Mouse (Mus musculus) limb, embryonic 12.5 days (tissue): Measurements from ENCODE around the gene 4833439L19Rik. TPM values are rescaled to one million over a fixed set of nuclear protein-coding genes. Genes with fewer than 3 reads are reported as not detected.

ENCODE experiments used
- ATAC-seq: fragments of 200-750 bp; cut with Nextera tagmentation; 2 replicates; pipeline ENCODE4 v1.8.0; 2017; ENCODE audit warnings: low read depth, moderate TSS enrichment; ENCODE audit not compliant: insufficient number of reproducible peaks, insufficient read depth, low FRiP score, low TSS enrichment
- H3K27ac ChIP-seq: fragments of 300-500 bp; sonication (generic); 2 replicates; pipeline ENCODE4 v1.5.1; 2016; ENCODE audit warnings: mild to moderate bottlenecking, moderate library complexity
- H3K27me3 ChIP-seq: fragments of 300-500 bp; sonication (generic); 2 replicates; pipeline ENCODE4 v1.6.1; 2016; ENCODE audit warnings: mild to moderate bottlenecking, moderate library complexity
- H3K36me3 ChIP-seq: fragments of 300-500 bp; sonication (generic); 2 replicates; pipeline ENCODE4 v1.6.1; 2016; ENCODE audit warnings: mild to moderate bottlenecking, moderate library complexity
- H3K4me1 ChIP-seq: fragments of 300-500 bp; sonication (generic); replicated peaks from 2 replicates; pipeline ENCODE4 v1.6.1; 2016
- H3K4me2 ChIP-seq: fragments of 300-500 bp; sonication (generic); 2 replicates; pipeline ENCODE4 v1.6.1; 2016; ENCODE audit warnings: mild to moderate bottlenecking, moderate library complexity
- H3K4me3 ChIP-seq: fragments of 300-500 bp; sonication (generic); replicated peaks from 2 replicates; pipeline ENCODE4 v1.5.1; 2016; ENCODE audit warnings: mild to moderate bottlenecking
- H3K9ac ChIP-seq: fragments of 300-500 bp; sonication (generic); replicated peaks from 2 replicates; pipeline ENCODE4 v1.6.1; 2016; ENCODE audit warnings: mild to moderate bottlenecking, moderate library complexity
- H3K9me3 ChIP-seq: fragments of 300-500 bp; sonication (generic); 2 replicates; pipeline ENCODE4 v1.6.1; 2016; ENCODE audit warnings: mild to moderate bottlenecking, moderate library complexity
- WGBS: fragments of 180-500 bp; shearing (Covaris S2); methylation state at CpG from one replicate; pipeline ENCODE4 v1.1.7; 2016; 5-methylcytosine and 5-hydroxymethylcytosine counted together
- polyA plus RNA-seq: library from polyadenylated mRNA; unstranded; fragments of >200 nt; fragmentation: Nextera tagmentation; extraction: Ambion mirVana; gene quantifications from 2 replicates; pipeline ENCODE4 v1.2.1, GENCODE M21; 2016

Gene 4833439L19Rik
- polyA plus RNA-seq, 1 experiment from 2014 or later = 151 TPM

- no peaks in the 10 kb centered on the region for H3K27me3 ChIP-seq
- ATAC-seq = 0 out of 2 replicates have a peak, but pooled peaks have one; percentile 2
- H3K27ac ChIP-seq = no peak overlapping the region
- H3K4me3 ChIP-seq = peak overlapping the region; percentile 97
- peaks cover 30% of the 10 kb centered on the region for H3K36me3 ChIP-seq
- H3K4me1 ChIP-seq = peaks cover 7% of the 10 kb centered on the region
- no peaks in the 10 kb centered on the region for H3K9me3 ChIP-seq
- no peak overlapping the region; the same call in 1 of the 2 replicates for H3K9ac ChIP-seq
- peak overlapping the region; percentile 91 for H3K4me2 ChIP-seq
- 46% methylated on average over 8 of the region's 8 CpGs for WGBS
Measured at GRCm38 (mm10) chr13:54565594-54566345, 535 bp upstream of the 4833439L19Rik start.

GRCm38 (mm10) chr13:54564232-54565200 lies 719 bp downstream of the 4833439L19Rik start:
- peak overlapping the region; percentile 91 for H3K4me2 ChIP-seq
- peak; percentile 34 for ATAC-seq
- H3K4me3 ChIP-seq = peak overlapping the region; percentile 97
- 12% methylated on average over 45 of the region's 45 CpGs for WGBS
- H3K27ac ChIP-seq = 0 out of 2 replicates have a peak overlapping the region, but pooled peaks have one; percentile 62
- peaks cover 7% of the 10 kb centered on the region for H3K4me1 ChIP-seq
- H3K27me3 ChIP-seq = no peaks in the 10 kb centered on the region
- H3K9me3 ChIP-seq = no peaks in the 10 kb centered on the region
- H3K36me3 ChIP-seq = peaks cover 42% of the 10 kb centered on the region
- H3K9ac ChIP-seq = peak overlapping the region; percentile 93

GRCm38 (mm10) chr13:54562562-54562961 lies 2.7 kb downstream of the 4833439L19Rik start:
- Histone ChIP-seq H3K9me3 (no peaks in the 10 kb centered on the region), H3K27ac (no peak overlapping the region), H3K36me3 (peaks cover 62% of the 10 kb centered on the region), H3K4me3 (no peak overlapping the region), H3K27me3 (no peaks in the 10 kb centered on the region), H3K4me1 (peaks cover 7% of the 10 kb centered on the region), H3K9ac (no peak overlapping the region), H3K4me2 (no peak overlapping the region)
- ATAC-seq = no peak
- 81% methylated on average over 7 of the region's 7 CpGs for WGBS

GRCm38 (mm10) chr13:54560608-54561007 lies 4.6 kb downstream of the 4833439L19Rik start:
- H3K4me3 ChIP-seq = no peak overlapping the region
- H3K4me2 ChIP-seq = no peak overlapping the region
- H3K4me1 ChIP-seq = peaks cover 7% of the 10 kb centered on the region
- H3K27me3 ChIP-seq = no peaks in the 10 kb centered on the region
- no peak for ATAC-seq
- no peaks in the 10 kb centered on the region for H3K9me3 ChIP-seq
- 93% methylated on average over 7 of the region's 7 CpGs for WGBS
- H3K36me3 ChIP-seq = peaks cover 81% of the 10 kb centered on the region
- H3K27ac ChIP-seq = no peak overlapping the region
- no peak overlapping the region for H3K9ac ChIP-seq

- Histone ChIP-seq H3K9me3 (no peaks in the 10 kb centered on the region), H3K9ac (no peak overlapping the region), H3K36me3 (peaks cover 91% of the 10 kb centered on the region), H3K4me1 (peaks cover 7% of the 10 kb centered on the region), H3K27ac (no peak overlapping the region), H3K4me2 (no peak overlapping the region), H3K27me3 (no peaks in the 10 kb centered on the region), H3K4me3 (no peak overlapping the region)
- no peak for ATAC-seq
- WGBS = 100% methylated on average over 2 of the region's 2 CpGs
Measured at GRCm38 (mm10) chr13:54559656-54560055, 5.6 kb downstream of the 4833439L19Rik start.

- Histone ChIP-seq H3K27me3 (no peaks in the 10 kb centered on the region), H3K27ac (no peak overlapping the region), H3K4me1 (no peaks in the 10 kb centered on the region), H3K36me3 (peaks cover 98% of the 10 kb centered on the region), H3K9me3 (no peaks in the 10 kb centered on the region), H3K4me2 (no peak overlapping the region), H3K4me3 (no peak overlapping the region), H3K9ac (no peak overlapping the region)
- 100% methylated on average over 1 of the region's 1 CpGs for WGBS
- ATAC-seq = no peak
Measured at GRCm38 (mm10) chr13:54557652-54558051, 7.6 kb downstream of the 4833439L19Rik start.

- no peak overlapping the region for H3K4me3 ChIP-seq
- H3K9ac ChIP-seq = no peak overlapping the region
- 96% methylated on average over 3 of the region's 3 CpGs for WGBS
- no peaks in the 10 kb centered on the region for H3K27me3 ChIP-seq
- peaks cover 98% of the 10 kb centered on the region for H3K36me3 ChIP-seq
- no peak for ATAC-seq
- H3K4me1 ChIP-seq = no peaks in the 10 kb centered on the region
- no peak overlapping the region for H3K4me2 ChIP-seq
- H3K27ac ChIP-seq = no peak overlapping the region
- H3K9me3 ChIP-seq = no peaks in the 10 kb centered on the region
Measured at GRCm38 (mm10) chr13:54556796-54557195, 8.4 kb downstream of the 4833439L19Rik start.

GRCm38 (mm10) chr13:54556176-54556575 lies 9.1 kb downstream of the 4833439L19Rik start:
- Histone ChIP-seq H3K9ac (no peak overlapping the region), H3K4me3 (no peak overlapping the region), H3K27me3 (no peaks in the 10 kb centered on the region), H3K27ac (no peak overlapping the region), H3K9me3 (no peaks in the 10 kb centered on the region), H3K4me2 (no peak overlapping the region), H3K36me3 (peaks cover 98% of the 10 kb centered on the region), H3K4me1 (no peaks in the 10 kb centered on the region)
- 94% methylated on average over 9 of the region's 9 CpGs for WGBS
- ATAC-seq = no peak

GRCm38 (mm10) chr13:54548036-54548435 lies 17.2 kb downstream of the 4833439L19Rik start:
- no peak overlapping the region for H3K27ac ChIP-seq
- H3K27me3 ChIP-seq = no peaks in the 10 kb centered on the region
- H3K9ac ChIP-seq = no peak overlapping the region
- H3K4me3 ChIP-seq = no peak overlapping the region
- H3K9me3 ChIP-seq = no peaks in the 10 kb centered on the region
- H3K36me3 ChIP-seq = peaks cover 79% of the 10 kb centered on the region
- ATAC-seq = no peak
- 82% methylated on average over 7 of the region's 7 CpGs for WGBS
- no peak overlapping the region for H3K4me2 ChIP-seq
- no peaks in the 10 kb centered on the region for H3K4me1 ChIP-seq

- Histone ChIP-seq H3K4me1 (no peaks in the 10 kb centered on the region), H3K9me3 (no peaks in the 10 kb centered on the region), H3K27me3 (no peaks in the 10 kb centered on the region), H3K36me3 (peaks cover 77% of the 10 kb centered on the region), H3K9ac (no peak overlapping the region), H3K4me3 (no peak overlapping the region), H3K27ac (no peak overlapping the region), H3K4me2 (no peak overlapping the region)
- no peak for ATAC-seq
Measured at GRCm38 (mm10) chr13:54532134-54532533, 33.1 kb downstream of the 4833439L19Rik start.

GRCm38 (mm10) chr13:54527140-54527539 lies 38.1 kb downstream of the 4833439L19Rik start:
- H3K4me2 ChIP-seq = no peak overlapping the region
- H3K9me3 ChIP-seq = no peaks in the 10 kb centered on the region
- WGBS = 89% methylated on average over 6 of the region's 6 CpGs
- no peak for ATAC-seq
- H3K27me3 ChIP-seq = no peaks in the 10 kb centered on the region
- H3K4me3 ChIP-seq = no peak overlapping the region
- H3K36me3 ChIP-seq = peaks cover 76% of the 10 kb centered on the region
- H3K4me1 ChIP-seq = no peaks in the 10 kb centered on the region
- H3K9ac ChIP-seq = no peak overlapping the region
- H3K27ac ChIP-seq = no peak overlapping the region
